Mouse (Mus musculus): ENCODE data around the gene Atp13a1. TPM values are rescaled to one million over a fixed set of nuclear protein-coding genes. Genes with fewer than 3 reads are reported as not detected.

Gene Atp13a1
- polyA plus RNA-seq (2012; ENCODE audit: low replicate concordance), result 50.8 and 66.2 TPM in 2 replicates

GRCm38 (mm10) chr8:69790773-69791367 lies at the start of gene Atp13a1, which contains the start of gene Zfp866:
Gene Atp13a1, plus strand, starts transcription at chr8:69791163.
Gene Zfp866, minus strand, starts transcription at chr8:69791178.

GRCm38 (mm10) chr8:69749544-69750454 lies 41.2 kb upstream of the Atp13a1 start, which contains the start of gene Zfp963:
Gene Zfp963, minus strand, starts transcription at chr8:69749970.

GRCm38 (mm10) chr8:69774503-69775148 lies 16.3 kb upstream of the Atp13a1 start, which contains the start of gene Gm20422:
Gene Gm20422, minus strand, starts transcription at chr8:69774886.

GRCm38 (mm10) chr8:69808094-69808863 lies 17.3 kb downstream of the Atp13a1 start, which contains the start of gene Gmip:
Gene Gmip, plus strand, starts transcription at chr8:69808679.

GRCm38 (mm10) chr8:69822386-69823191 lies 31.6 kb downstream of the Atp13a1 start, which contains the start of gene Lpar2:
Gene Lpar2, plus strand, starts transcription at chr8:69822429.

GRCm38 (mm10) chr8:69832298-69832853 lies 41.4 kb downstream of the Atp13a1 start, which contains the start of gene Pbx4:
Gene Pbx4, plus strand, starts transcription at chr8:69832491.

Other genes starting within 250 kb of the Atp13a1 start
- gene Zfp868, start 165.6 kb upstream of the Atp13a1 start, polyA plus RNA-seq (2012; ENCODE audit: low replicate concordance), result 1.5 and 4.2 TPM in 2 replicates
- gene Zfp964, start 136.7 kb upstream of the Atp13a1 start, polyA plus RNA-seq (2012; ENCODE audit: low replicate concordance), result 0.27 TPM in 2 replicates
- gene Zfp869, start 80.4 kb upstream of the Atp13a1 start, polyA plus RNA-seq (2012; ENCODE audit: low replicate concordance), result 2.3 and 3.5 TPM in 2 replicates
- gene Zfp963, start 41.2 kb upstream of the Atp13a1 start, polyA plus RNA-seq (2012; ENCODE audit: low replicate concordance), result 1.7 and 3.7 TPM in 2 replicates
- gene Gm20422, start 16.3 kb upstream of the Atp13a1 start, polyA plus RNA-seq (2012; ENCODE audit: low replicate concordance), result 2.1 TPM in 1 of 2 replicates, not detected in the other
- gene Zfp866, start within 50 bp of the Atp13a1 start, polyA plus RNA-seq (2012; ENCODE audit: low replicate concordance), result 1.6 and 4.7 TPM in 2 replicates
- gene Gmip, start 17.5 kb downstream of the Atp13a1 start, polyA plus RNA-seq (2012; ENCODE audit: low replicate concordance), result 177 and 206 TPM in 2 replicates
- 0.81 and 0.94 TPM in 2 replicates for gene Lpar2, start 31.3 kb downstream of the Atp13a1 start, polyA plus RNA-seq (2012; ENCODE audit: low replicate concordance)
- gene Pbx4, start 41.3 kb downstream of the Atp13a1 start, polyA plus RNA-seq (2012; ENCODE audit: low replicate concordance), result 2.1 TPM in 2 replicates
- gene Cilp2, start 96.5 kb downstream of the Atp13a1 start, polyA plus RNA-seq (2012; ENCODE audit: low replicate concordance), result 0.24 and 0.53 TPM in 2 replicates
- 1.00 and 2.1 TPM in 2 replicates for gene Tssk6, start 111.0 kb downstream of the Atp13a1 start, polyA plus RNA-seq (2012; ENCODE audit: low replicate concordance)
- 95.4 and 115 TPM in 2 replicates for gene Ndufa13, start 111.4 kb downstream of the Atp13a1 start, polyA plus RNA-seq (2012; ENCODE audit: low replicate concordance)
- gene Yjefn3, start 111.5 kb downstream of the Atp13a1 start, polyA plus RNA-seq (2012; ENCODE audit: low replicate concordance), result 0.81 and 2.5 TPM in 2 replicates
- 54.9 and 107 TPM in 2 replicates for gene Gatad2a, start 205.2 kb downstream of the Atp13a1 start, polyA plus RNA-seq (2012; ENCODE audit: low replicate concordance)

Data from hematopoietic multipotent progenitor cell, adult 10-12 weeks (in vitro differentiated cells).